Mouse (Mus musculus) lung, adult 2 months (tissue): ENCODE measurements around the gene Odf2. TPM values are rescaled to one million over a fixed set of nuclear protein-coding genes. Genes with fewer than 3 reads are reported as not detected.
A peak's percentile ranks its signal among the peaks of the same experiment; 100 is the strongest.
"Not testable (repeated sequence)": the region's sequence is repeated elsewhere in the genome, so short reads cannot be mapped to it uniquely, and the experiment has no call there.

Experiments used
- DNase-seq: peaks from one replicate; pipeline ENCODE4 v3.0.0; 2022
- H3K4me1 ChIP-seq: fragments of 200-500 bp; 2 replicates; pipeline ENCODE4 v1.6.1; 2011; ENCODE audit warnings: low read length; ENCODE audit not compliant: control insufficient read depth, insufficient read depth
- H3K4me3 ChIP-seq: fragments of 200-500 bp; replicated peaks from 2 replicates; pipeline ENCODE3; 2011; ENCODE audit warnings: low read depth, mild to moderate bottlenecking, control low read depth, low read length; ENCODE audit errors: extremely low read depth
- CTCF ChIP-seq: fragments of 200-500 bp; IDR thresholded peaks from 2 replicates; pipeline ENCODE4 v1.5.1; 2011; ENCODE audit warnings: mild to moderate bottlenecking, low read length, control low read depth; ENCODE audit not compliant: insufficient read depth
- POLR2A ChIP-seq: fragments of 200-500 bp; IDR thresholded peaks from 2 replicates; pipeline ENCODE4 v1.6.1; 2011; ENCODE audit warnings: low read depth, mild to moderate bottlenecking, control low read depth, low read length, borderline replicate concordance; ENCODE audit errors: extremely low read depth
- WGBS: fragments of 180-500 bp; shearing (Covaris S2); methylation state at CpG from one replicate; pipeline ENCODE4 v1.1.7; 2018; 5-methylcytosine and 5-hydroxymethylcytosine counted together
- polyA plus RNA-seq: library from polyadenylated mRNA; depleted of rRNA; stranded (reverse); fragments of >200 nt; gene quantifications from 2 replicates; pipeline ENCODE4 v1.2.3, GENCODE M21; 2012

The Odf2 gene
- polyA plus RNA-seq, 1 experiment, result 35.5 TPM

DNA sequence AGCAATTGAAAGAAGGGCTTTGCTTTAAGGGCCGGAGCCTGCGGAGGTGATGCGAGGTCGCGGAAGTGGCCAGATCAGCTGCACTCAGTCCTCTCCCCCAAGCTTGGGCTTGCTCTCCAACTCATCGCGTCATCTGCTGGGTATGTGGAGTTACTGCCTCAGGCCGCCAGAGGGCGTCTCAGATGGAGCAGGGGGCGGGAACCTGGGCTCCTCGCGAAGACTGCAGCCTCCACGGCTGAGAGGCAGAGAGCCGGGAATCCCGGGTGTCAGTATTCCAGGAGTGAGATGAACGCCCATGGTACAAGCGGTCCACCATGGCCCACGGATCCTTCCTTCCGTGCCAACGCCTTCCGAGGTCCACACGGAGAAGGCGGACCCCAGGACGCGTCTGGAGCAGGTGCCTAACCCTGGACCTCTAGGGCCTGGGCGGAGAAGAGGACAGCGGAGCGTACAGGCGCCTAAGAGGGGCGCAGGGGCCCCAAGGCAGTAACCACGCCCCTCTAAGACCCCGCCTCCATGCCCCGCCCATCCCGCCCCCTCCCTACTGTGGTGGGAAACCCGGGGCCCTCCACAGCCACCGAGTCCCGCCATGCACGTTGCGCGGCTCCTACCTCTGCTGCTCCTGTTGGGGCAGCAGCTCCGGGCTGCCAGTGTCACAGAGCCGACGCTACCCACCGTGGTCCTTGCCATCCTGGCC lies 19.9 kb upstream of the Odf2 start, which contains the start of gene Cercam:
Gene Cercam (plus strand): TSS at position 216 of the 697 bp plus-strand sequence.
- DNase-seq, result peak; percentile 80
- WGBS, result 1% methylated on average over 44 of the region's 44 CpGs
- TF ChIP-seq POLR2A (no peak), CTCF (peak; percentile 82)
- Histone ChIP-seq H3K4me3 (peak within 1 kb of the TSS; percentile 83), H3K4me1 (peaks cover 5% of the 10 kb centered on the region; the same call in 1 of the 2 replicates)

DNA sequence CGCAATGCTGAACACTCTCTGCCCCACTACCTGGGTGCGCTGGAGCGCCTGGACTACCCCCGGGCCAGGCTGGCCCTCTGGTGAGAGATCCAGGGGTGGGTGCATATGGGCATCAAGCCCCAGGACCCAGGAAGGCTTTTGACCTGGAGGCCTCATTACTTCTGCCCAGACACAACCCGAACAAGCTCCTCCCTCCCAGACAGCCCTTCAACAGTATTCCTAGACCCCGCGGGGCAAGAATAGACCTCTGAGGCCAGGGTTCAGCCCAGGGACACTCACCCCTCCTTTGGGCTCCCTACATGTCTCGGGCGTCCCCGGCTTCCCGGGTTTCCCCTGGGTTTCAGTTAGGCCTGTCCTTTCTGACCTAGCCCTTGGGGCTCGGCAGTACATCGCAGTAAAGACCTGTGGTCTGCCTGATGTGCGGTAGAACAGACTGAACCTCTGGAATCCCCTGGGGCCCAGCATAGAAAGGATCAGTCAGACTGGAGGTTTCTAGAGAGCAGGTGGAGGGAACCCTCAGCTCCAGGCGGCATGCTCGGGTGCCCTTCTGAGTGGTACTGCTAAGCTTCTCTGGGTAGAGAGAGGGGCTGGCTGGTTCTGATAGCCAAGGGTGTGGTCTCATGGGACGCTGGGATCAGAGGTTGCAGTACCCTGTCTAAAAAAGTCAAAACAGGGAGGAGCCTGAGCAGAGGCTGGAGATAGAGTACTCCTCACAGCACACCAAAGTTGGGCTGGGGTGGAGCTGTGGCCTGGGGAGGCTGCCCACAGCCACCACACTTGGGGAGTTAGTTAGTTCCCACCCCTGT lies 19.2 kb upstream of the Odf2 start:
- no peak for DNase-seq
- Histone ChIP-seq H3K4me3 (peak overlapping the region; percentile 44), H3K4me1 (peaks cover 5% of the 10 kb centered on the region; the same call in 1 of the 2 replicates)
- TF ChIP-seq POLR2A (no peak), CTCF (no peak)
- WGBS, result 13% methylated on average over 17 of the region's 17 CpGs

GRCm38 (mm10) chr2:29872581-29873295 lies 16.3 kb upstream of the Odf2 start:
- 91% methylated on average over 10 of the region's 10 CpGs for WGBS
- TF ChIP-seq POLR2A (no peak), CTCF (no peak)

DNA sequence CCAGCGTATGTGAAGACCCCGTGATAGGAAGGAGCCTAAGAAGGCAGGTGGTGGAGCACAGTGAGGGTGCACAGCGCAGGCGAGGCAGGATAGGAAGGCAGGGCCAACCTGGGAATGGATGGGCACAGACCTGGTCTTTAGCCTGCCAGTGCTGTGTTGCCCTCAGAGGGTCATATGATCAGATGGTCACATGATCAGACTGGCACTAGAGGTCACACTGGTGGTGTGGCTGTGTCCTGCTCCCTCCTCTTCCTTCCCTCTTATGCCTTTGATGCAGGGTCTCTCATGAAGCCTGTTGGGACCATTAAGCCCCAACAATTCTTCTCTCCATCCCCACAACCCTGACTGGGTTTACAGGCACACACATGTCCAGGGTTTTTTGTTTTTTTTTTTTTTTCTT lies 15.2 kb upstream of the Odf2 start:
- H3K4me3 ChIP-seq, result no peak overlapping the region
- 80% methylated on average over 4 of the region's 4 CpGs for WGBS

More at GRCm38 (mm10) chr2:29872581-29873295, 16.3 kb upstream of the Odf2 start:
- no peak for DNase-seq
- H3K4me3 ChIP-seq, result no peak overlapping the region
- peaks cover 5% of the 10 kb centered on the region; the same call in 1 of the 2 replicates for H3K4me1 ChIP-seq

GRCm38 (mm10) chr2:29878061-29878460 lies 11.0 kb upstream of the Odf2 start:
- no peak for DNase-seq
- no peaks in the 10 kb centered on the region for H3K4me1 ChIP-seq
- no peak overlapping the region for H3K4me3 ChIP-seq
- 86% methylated on average over 4 of the region's 4 CpGs for WGBS
- TF ChIP-seq POLR2A (no peak), CTCF (no peak)

More for the DNA sequence above, 15.2 kb upstream of the Odf2 start:
- TF ChIP-seq CTCF (no peak), POLR2A (no peak)
- H3K4me1 ChIP-seq, result peaks cover 4% of the 10 kb centered on the region; the same call in 1 of the 2 replicates
- no peak for DNase-seq

DNA sequence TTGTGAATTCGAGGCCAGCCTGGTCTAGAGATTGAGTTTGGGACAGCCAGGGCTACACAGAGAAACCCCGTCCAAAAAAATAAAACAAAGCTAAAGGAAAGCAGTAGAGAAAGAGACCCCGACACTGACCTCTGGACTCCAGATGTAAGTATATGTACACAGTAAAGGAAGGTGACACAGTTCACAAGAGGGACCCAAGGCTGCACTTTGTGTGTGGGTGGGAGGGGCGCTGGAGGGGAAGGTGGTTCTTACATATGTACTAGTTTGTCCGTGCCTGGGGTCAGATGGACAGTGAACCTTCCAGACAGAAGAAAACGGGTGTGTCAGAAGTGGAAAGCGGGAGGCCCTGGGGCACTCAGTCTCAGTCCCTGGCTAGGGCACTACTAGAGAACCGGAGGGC lies 9.8 kb upstream of the Odf2 start:
- no peaks in the 10 kb centered on the region for H3K4me1 ChIP-seq
- no peak for DNase-seq
- 65% methylated on average over 8 of the region's 8 CpGs for whole genome bisulfite sequencing
- H3K4me3 ChIP-seq, result no peak overlapping the region
- TF ChIP-seq CTCF (no peak), POLR2A (no peak)

GRCm38 (mm10) chr2:29879964-29880830 lies 8.8 kb upstream of the Odf2 start:
- no peaks in the 10 kb centered on the region for H3K4me1 ChIP-seq
- DNase-seq, result no peak
- no peak for TF ChIP-seq CTCF
- 64% methylated on average over 17 of the region's 17 CpGs for WGBS
- H3K4me3 ChIP-seq, result no peak overlapping the region

DNA sequence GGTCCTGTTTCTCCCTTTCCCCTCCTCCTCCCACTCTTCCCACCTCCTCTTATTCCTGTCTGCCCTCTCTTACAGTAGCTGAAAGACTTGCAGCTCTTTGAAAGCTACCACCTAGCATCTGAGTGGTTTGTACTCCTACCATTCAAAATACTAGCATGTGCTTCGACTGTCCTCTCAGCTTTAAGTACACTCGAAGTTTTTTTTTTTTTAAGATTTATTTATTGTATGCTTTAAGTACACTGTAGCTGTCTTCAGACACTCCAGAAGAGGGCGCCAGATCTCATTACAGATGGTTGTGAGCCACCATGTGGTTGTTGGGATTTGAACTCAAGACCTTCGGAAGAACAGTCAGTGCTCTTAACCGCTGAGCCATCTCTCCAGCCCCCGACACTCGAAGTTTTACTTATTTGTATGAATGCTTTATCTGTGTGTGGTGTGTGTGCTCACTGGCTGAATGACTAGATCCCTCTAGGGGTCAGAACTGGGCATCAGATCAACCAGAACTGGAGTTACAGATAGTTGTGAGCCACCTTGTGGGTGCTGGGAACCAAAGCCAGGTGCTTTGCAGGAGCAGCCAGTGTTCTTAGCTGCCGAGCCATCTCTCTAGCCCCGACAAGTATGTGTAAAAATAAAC lies 2.2 kb upstream of the Odf2 start:
- not testable (repeated sequence) for H3K4me1 ChIP-seq, H3K4me3 ChIP-seq, DNase-seq
- 66% methylated on average over 9 of the region's 9 CpGs for WGBS
